Mouse (Mus musculus) liver, embryonic 14.5 days (tissue): ENCODE measurements around the gene Olfr220. TPM values are rescaled to one million over a fixed set of nuclear protein-coding genes. Genes with fewer than 3 reads are reported as not detected.

Source experiments
- ATAC-seq: fragments of 200-750 bp; cut with Nextera tagmentation; 2 replicates; pipeline ENCODE4 v1.8.0; 2017; ENCODE audit warnings: moderate number of reproducible peaks, mild to moderate bottlenecking, moderate library complexity; ENCODE audit not compliant: insufficient read depth
- DNase-seq, 3 experiments: peaks; one replicate each; pipeline ENCODE4 v3.0.0-alpha.2; 2012 to 2013; ENCODE audit warnings: low read depth in 3 of 3, low spot score in 3 of 3
- H3K27ac ChIP-seq: fragments of 300-500 bp; sonication (generic); 2 replicates; pipeline ENCODE4 v1.5.1; 2014; ENCODE audit warnings: moderate library complexity, mild to moderate bottlenecking, control low read depth, inconsistent platforms
- H3K27me3 ChIP-seq: fragments of 300-500 bp; sonication (generic); 2 replicates; pipeline ENCODE4 v1.6.1; 2014; ENCODE audit warnings: mild to moderate bottlenecking, low read length, moderate library complexity; ENCODE audit not compliant: control insufficient read depth, insufficient read depth
- H3K36me3 ChIP-seq: fragments of 300-500 bp; sonication (generic); replicated peaks from 2 replicates; pipeline ENCODE4 v1.6.1; 2014; ENCODE audit warnings: low read depth; ENCODE audit not compliant: control insufficient read depth, insufficient read depth
- H3K4me1 ChIP-seq, 2 experiments: fragments of 200-500 bp in 1 of 2; fragments of 300-500 bp in 1 of 2; sonication (generic) in 1 of 2; replicated peaks; 2 replicates each; pipeline ENCODE4 v1.6.1; 2012 to 2014; ENCODE audit warnings: antibody characterized with exemption in 1 of 2, inconsistent platforms in 1 of 2, low read length in 1 of 2; ENCODE audit not compliant: control insufficient read depth in 2 of 2, insufficient read depth in 2 of 2
- H3K4me2 ChIP-seq: fragments of 300-500 bp; sonication (generic); 2 replicates; pipeline ENCODE4 v1.6.1; 2014; ENCODE audit warnings: low read depth, mild to moderate bottlenecking, control low read depth, moderate library complexity
- H3K4me3 ChIP-seq, 2 experiments: fragments of 200-500 bp in 1 of 2; fragments of 300-500 bp in 1 of 2; sonication (generic) in 1 of 2; 2 replicates each; pipeline ENCODE4 v1.5.1; 2012 to 2014; ENCODE audit warnings: low read depth in 2 of 2, low read length in 2 of 2, mild to moderate bottlenecking in 2 of 2, control low read depth in 1 of 2, inconsistent platforms in 1 of 2, moderate library complexity in 1 of 2; ENCODE audit not compliant: insufficient read depth in 1 of 2
- H3K9ac ChIP-seq: fragments of 300-500 bp; sonication (generic); replicated peaks from 2 replicates; pipeline ENCODE4 v1.6.1; 2014; ENCODE audit warnings: mild to moderate bottlenecking, control low read depth, moderate library complexity
- H3K9me3 ChIP-seq: fragments of 300-500 bp; sonication (generic); 2 replicates; pipeline ENCODE4 v1.6.1; 2016; ENCODE audit warnings: low read length, mixed read lengths; ENCODE audit not compliant: control insufficient read depth
- CTCF ChIP-seq: IDR thresholded peaks from 2 replicates; pipeline ENCODE4 v1.5.1; 2016; ENCODE audit warnings: antibody characterized with exemption, low read depth, control low read depth
- EP300 ChIP-seq: IDR thresholded peaks from 2 replicates; pipeline ENCODE4 v1.6.1; 2016; ENCODE audit warnings: antibody characterized with exemption, low read depth
- WGBS: fragments of 180-500 bp; shearing (Covaris S2); extraction: QIAGEN DNeasy Blood & Tissue Kit; methylation state at CpG from one replicate; pipeline ENCODE4 v1.1.7; 2014; ENCODE audit not compliant: insufficient replicate concordance; 5-methylcytosine and 5-hydroxymethylcytosine counted together
- polyA plus RNA-seq, 2 experiments: library from polyadenylated mRNA; depleted of rRNA in 1 of 2; stranded (reverse) in 1 of 2; unstranded in 1 of 2; fragments of >200 nt; fragmentation: Nextera tagmentation in 1 of 2; extraction: Ambion mirVana in 1 of 2; gene quantifications; 2 replicates each; pipeline versions ENCODE4 v1.2.1 to v1.2.3; 2012 to 2014

The Olfr220 gene
- polyA plus RNA-seq (2012; rRNA removed) (not detected in 2 replicates), polyA plus RNA-seq (2014; fragmentation: Nextera tagmentation; extraction: Ambion mirVana) (not detected in 2 replicates)

- 29% methylated on average over 1 of the region's 1 CpGs for WGBS
- Histone ChIP-seq H3K4me1 (no peaks in the 10 kb centered on the region), H3K36me3 (no peaks in the 10 kb centered on the region), H3K9ac (no peak within 1 kb of the TSS), H3K27me3 (no peaks in the 10 kb centered on the region), H3K9me3 (no peaks in the 10 kb centered on the region), H3K27ac (no peak within 1 kb of the TSS), H3K4me2 (no peak within 1 kb of the TSS), H3K4me3 (no peak within 1 kb of the TSS)
- DNase-seq (no peak), ATAC-seq (no peak)
- no peak for TF ChIP-seq EP300
- TF ChIP-seq CTCF: no peak
These were observed at the start of gene Olfr220 for GRCm38 (mm10) chr1:174441782-174442181. Gene Olfr220, plus strand, starts transcription at chr1:174442082.

DNA sequence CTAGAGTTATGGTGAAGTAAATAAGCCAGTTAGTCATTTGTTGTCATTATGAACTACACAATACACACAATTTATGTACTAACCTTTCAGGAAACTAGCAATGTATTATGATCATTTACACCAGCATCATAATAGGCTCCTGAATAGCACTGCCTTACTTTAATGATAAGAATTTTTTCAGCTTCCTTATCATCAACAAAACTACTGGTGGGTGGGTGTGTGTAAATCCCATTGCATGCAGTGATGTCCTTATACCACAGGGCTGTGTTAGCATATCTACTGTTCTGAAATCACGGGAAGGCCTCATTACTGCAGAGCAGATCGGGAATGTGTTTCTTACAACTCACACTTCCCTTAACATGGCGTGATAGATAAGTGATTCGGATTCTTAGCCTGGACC is 18.9 kb upstream of the Olfr220 start:
- no peak overlapping the region for H3K4me2 ChIP-seq
- DNase-seq: no peak
- peak; percentile 38; the same call in 1 of the 2 replicates for TF ChIP-seq EP300
- TF ChIP-seq CTCF: no peak
- no peak overlapping the region for H3K9ac ChIP-seq
- WGBS: 19% methylated on average over 4 of the region's 4 CpGs
- peaks cover 9 to 15% of the 10 kb centered on the region in 2 experiments for H3K4me1 ChIP-seq
- H3K9me3 ChIP-seq: no peaks in the 10 kb centered on the region
- no peak overlapping the region for H3K27ac ChIP-seq
- no peaks in the 10 kb centered on the region for H3K36me3 ChIP-seq
- H3K27me3 ChIP-seq: no peaks in the 10 kb centered on the region
- ATAC-seq: peak; percentile 25; the same call in 1 of the 2 replicates
- H3K4me3 ChIP-seq: no peak overlapping the region

DNA sequence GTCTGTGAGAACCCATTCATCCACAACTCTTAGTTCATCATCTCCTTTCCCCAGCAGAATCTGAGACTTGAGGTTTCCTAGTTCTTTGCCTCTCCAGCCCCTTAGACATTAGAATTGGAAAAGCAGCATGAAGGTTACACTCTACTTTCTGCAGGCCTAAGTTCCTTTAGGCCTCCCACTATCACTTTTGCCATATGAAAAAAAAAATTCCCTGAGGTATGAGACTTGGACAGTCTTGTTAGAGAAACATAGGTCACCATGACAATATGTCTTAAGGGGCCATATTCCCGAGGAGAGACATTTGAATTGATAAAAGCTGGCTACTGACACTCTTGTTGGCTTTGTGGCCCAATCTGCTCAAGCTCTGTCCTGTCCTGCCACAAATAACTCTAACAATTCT is 18.1 kb upstream of the Olfr220 start, which contains the start of gene Olfr414:
TSS of gene Olfr414 (plus strand) at position 301 of the 400 bp plus-strand sequence.
- no peaks in the 10 kb centered on the region for H3K36me3 ChIP-seq
- no peak for ATAC-seq
- no peak within 1 kb of the TSS for H3K4me2 ChIP-seq
- H3K9me3 ChIP-seq: no peaks in the 10 kb centered on the region
- H3K4me3 ChIP-seq: no peak within 1 kb of the TSS
- peaks cover 14 to 16% of the 10 kb centered on the region in 2 experiments for H3K4me1 ChIP-seq
- no peak within 1 kb of the TSS for H3K27ac ChIP-seq
- no peak for TF ChIP-seq CTCF
- no peak for TF ChIP-seq EP300
- H3K9ac ChIP-seq: no peak within 1 kb of the TSS
- WGBS: 32% methylated on average over 1 of the region's 1 CpGs
- no peak for DNase-seq
- no peaks in the 10 kb centered on the region for H3K27me3 ChIP-seq

DNA sequence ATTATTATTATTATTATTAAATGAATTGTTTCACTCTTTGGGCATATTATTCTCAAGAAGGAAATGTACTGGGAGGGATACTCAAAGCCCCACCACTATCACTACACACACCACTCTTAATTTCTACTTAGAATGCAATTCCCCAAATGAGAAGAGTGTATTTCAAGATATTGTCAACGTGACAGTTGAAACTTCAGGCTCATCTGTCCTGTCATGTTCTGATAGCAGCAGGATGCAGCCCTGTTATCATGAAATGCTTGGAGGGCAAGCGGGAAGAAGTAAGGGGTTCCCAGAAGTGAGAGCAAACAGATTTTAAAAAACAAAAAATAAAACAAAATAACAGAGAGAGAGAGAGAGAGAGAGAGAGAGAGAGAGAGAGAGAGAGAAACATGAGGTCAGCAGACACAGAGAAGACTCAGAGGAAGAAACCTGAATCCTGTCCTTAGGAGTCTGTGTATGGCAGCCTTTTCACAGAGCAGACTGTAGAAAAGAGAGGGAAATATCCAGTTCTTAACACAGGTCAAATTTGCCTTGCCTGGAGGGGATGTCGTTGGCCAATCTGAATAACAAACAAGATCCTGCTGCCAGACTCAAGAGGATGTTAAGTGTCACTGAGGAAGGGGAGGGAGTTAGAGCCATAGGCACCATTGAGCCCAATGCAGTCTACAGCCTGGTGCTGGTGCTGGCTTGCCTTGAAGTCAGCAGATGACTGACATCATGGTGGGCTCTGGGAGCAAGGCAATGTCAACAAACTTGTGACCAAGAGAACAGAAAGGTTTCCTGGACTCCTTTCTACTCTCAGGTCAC is 15.5 kb upstream of the Olfr220 start:
- 7% methylated on average over 3 of the region's 3 CpGs for WGBS
- H3K4me2 ChIP-seq: no peak overlapping the region
- H3K27ac ChIP-seq: no peak overlapping the region
- H3K9ac ChIP-seq: no peak overlapping the region
- peak; percentile 78 for ATAC-seq
- peaks cover 15 to 17% of the 10 kb centered on the region in 2 experiments for H3K4me1 ChIP-seq
- no peaks in the 10 kb centered on the region for H3K27me3 ChIP-seq
- TF ChIP-seq CTCF: no peak
- TF ChIP-seq EP300: peak; percentile 86
- H3K36me3 ChIP-seq: no peaks in the 10 kb centered on the region
- no peaks in the 10 kb centered on the region for H3K9me3 ChIP-seq
- DNase-seq: peak; percentile 31 to 42 (median 39)
- H3K4me3 ChIP-seq: no peak overlapping the region

DNA sequence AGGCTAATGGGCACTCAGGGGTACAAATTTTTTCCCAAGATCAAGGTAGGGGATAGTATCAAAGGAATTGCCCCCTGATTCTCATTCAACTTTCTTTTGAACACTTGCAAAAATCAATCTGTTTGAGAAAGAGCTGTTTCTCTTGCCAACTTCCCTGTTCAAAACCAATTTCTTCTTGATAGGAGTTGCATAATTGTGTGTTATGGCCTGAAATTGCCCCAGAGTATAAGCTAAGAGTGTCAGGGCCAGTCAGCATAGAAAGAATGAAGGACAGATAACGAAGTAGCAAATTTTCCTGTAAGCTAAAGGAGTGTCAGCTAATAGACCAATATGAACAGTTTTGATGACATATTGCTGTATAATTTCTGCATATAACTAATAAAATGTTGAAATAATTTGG is 14.5 kb upstream of the Olfr220 start:
- WGBS: 67% methylated on average over 1 of the region's 1 CpGs
- TF ChIP-seq EP300: no peak
- no peak for TF ChIP-seq CTCF
- Histone ChIP-seq H3K4me1 (peaks cover 15 to 17% of the 10 kb centered on the region in 2 experiments), H3K27me3 (no peaks in the 10 kb centered on the region), H3K36me3 (no peaks in the 10 kb centered on the region), H3K9me3 (no peaks in the 10 kb centered on the region), H3K9ac (no peak overlapping the region), H3K4me2 (no peak overlapping the region), H3K27ac (no peak overlapping the region), H3K4me3 (no peak overlapping the region)
- ATAC-seq (no peak), DNase-seq (no peak)
